Mouse (Mus musculus) myocyte (in vitro differentiated cells): ENCODE measurements around the gene Klf15. TPM values are rescaled to one million over a fixed set of nuclear protein-coding genes. Genes with fewer than 3 reads are reported as not detected.

Experiments
- H3K27me3 ChIP-seq: one replicate; pipeline ENCODE4 v1.6.1; 2011; ENCODE audit not compliant: control insufficient read depth, insufficient read depth, insufficient read length
- H3K36me3 ChIP-seq: one replicate; pipeline ENCODE4 v1.6.1; 2011; ENCODE audit not compliant: control insufficient read depth, insufficient read depth
- H3K4me2 ChIP-seq: one replicate; pipeline ENCODE4 v1.6.1; 2011; ENCODE audit warnings: low read depth, control low read depth
- H3K4me3 ChIP-seq: one replicate; pipeline ENCODE4 v1.5.1; 2011; ENCODE audit warnings: mild to moderate bottlenecking, control low read depth, moderate library complexity
- H3K79me2 ChIP-seq: one replicate; pipeline ENCODE4 v1.6.1; 2011; ENCODE audit not compliant: control insufficient read depth, insufficient read depth
- H3ac ChIP-seq: one replicate; pipeline ENCODE4 v1.6.1; 2011; ENCODE audit not compliant: control insufficient read depth, insufficient read length
- CEBPB ChIP-seq: IDR thresholded peaks from 2 replicates; pipeline ENCODE4 v1.6.1; 2011; ENCODE audit warnings: mild to moderate bottlenecking, moderate library complexity; ENCODE audit not compliant: poor library complexity, insufficient read depth, severe bottlenecking
- E2F4 ChIP-seq: IDR thresholded peaks from one replicate; pipeline ENCODE4 v1.6.1; 2011; ENCODE audit warnings: mild to moderate bottlenecking, control low read depth, moderate library complexity; ENCODE audit not compliant: insufficient read depth
- MAX ChIP-seq: IDR thresholded peaks from one replicate; pipeline ENCODE4 v1.6.1; 2011; ENCODE audit warnings: low read depth, mild to moderate bottlenecking, control low read depth
- MYOD1 ChIP-seq, 3 experiments: IDR thresholded peaks; one replicate each; pipeline ENCODE4 v1.6.1; 2011; ENCODE audit warnings: control low read depth in 2 of 3, low read depth in 2 of 3, mild to moderate bottlenecking in 2 of 3, moderate library complexity in 1 of 3; ENCODE audit not compliant: insufficient read length in 2 of 3, control insufficient read depth in 1 of 3
- MYOG ChIP-seq, 3 experiments: IDR thresholded peaks; one replicate each; pipeline ENCODE4 v1.6.1; 2011; ENCODE audit warnings: control low read depth in 2 of 3, low read depth in 2 of 3, mild to moderate bottlenecking in 2 of 3; ENCODE audit not compliant: insufficient read length in 2 of 3, control insufficient read depth in 1 of 3, insufficient read depth in 1 of 3
- POLR2A ChIP-seq: IDR thresholded peaks from one replicate; pipeline ENCODE4 v1.6.1; 2011; ENCODE audit warnings: low read depth, mild to moderate bottlenecking, control low read depth, moderate library complexity; ENCODE audit not compliant: insufficient read length
- POLR2AphosphoS2 ChIP-seq: IDR thresholded peaks from one replicate; pipeline ENCODE4 v1.6.1; 2011; ENCODE audit warnings: low read depth, control low read depth; ENCODE audit not compliant: insufficient read length
- REST ChIP-seq: IDR thresholded peaks from one replicate; pipeline ENCODE4 v1.6.1; 2011; ENCODE audit warnings: mild to moderate bottlenecking, control low read depth, moderate library complexity; ENCODE audit not compliant: insufficient read depth, insufficient read length
- SRF ChIP-seq: IDR thresholded peaks from one replicate; pipeline ENCODE4 v1.6.1; 2011; ENCODE audit warnings: low read depth; ENCODE audit not compliant: control insufficient read depth, insufficient read length
- TCF12 ChIP-seq: IDR thresholded peaks from one replicate; pipeline ENCODE4 v1.6.1; 2011; ENCODE audit warnings: mild to moderate bottlenecking, control low read depth; ENCODE audit not compliant: poor library complexity, insufficient read depth, severe bottlenecking
- TCF3 ChIP-seq: IDR thresholded peaks from one replicate; pipeline ENCODE4 v1.6.1; 2011; ENCODE audit warnings: low read depth, control low read depth; ENCODE audit not compliant: insufficient read length
- USF1 ChIP-seq: IDR thresholded peaks from one replicate; pipeline ENCODE4 v1.6.1; 2011; ENCODE audit warnings: low read depth, mild to moderate bottlenecking, control low read depth, moderate library complexity
- polyA plus RNA-seq: library from polyadenylated mRNA; unstranded; fragments of >200 nt; fragmentation: generic; extraction: Trizol; gene quantifications from one replicate; pipeline ENCODE4 v1.2.1, GENCODE M21; 2012; ENCODE audit warnings: missing spikeins

Gene Klf15
- polyA plus RNA-seq, 1 experiment, result 1.8 TPM

- Histone ChIP-seq H3K27me3 (peaks cover 13% of the 10 kb centered on the region), H3K4me2 (no peak overlapping the region), H3K79me2 (no peaks in the 10 kb centered on the region), H3ac (no peak overlapping the region), H3K4me3 (no peak overlapping the region), H3K36me3 (no peaks in the 10 kb centered on the region)
- TF ChIP-seq MYOD1 (IDR thresholded peaks at IDR 0.05; ENCODE audit: control insufficient read depth in 1 of 3, insufficient read length in 2 of 3, low read depth in 2 of 3), result no peak
- TF ChIP-seq MYOG (IDR thresholded peaks at IDR 0.05; ENCODE audit: control insufficient read depth in 1 of 3, insufficient read depth in 1 of 3, insufficient read length in 2 of 3, low read depth in 2 of 3), result no peak
- no peak for TF ChIP-seq POLR2AphosphoS2
These were observed 32.2 kb downstream of the Klf15 start for GRCm38 (mm10) chr6:90494566-90494965.

- H3K4me2 ChIP-seq, result no peak overlapping the region
- H3K79me2 ChIP-seq, result no peaks in the 10 kb centered on the region
- H3K27me3 ChIP-seq, result peaks cover 21% of the 10 kb centered on the region
- H3K36me3 ChIP-seq, result no peaks in the 10 kb centered on the region
- no peak overlapping the region for H3K4me3 ChIP-seq
- TF ChIP-seq USF1 (no peak), SRF (no peak), REST (no peak), MYOD1 (IDR thresholded peaks at IDR 0.05; ENCODE audit: control insufficient read depth in 1 of 3, insufficient read length in 2 of 3, low read depth in 2 of 3) (no peak), POLR2AphosphoS2 (no peak)
- no peak overlapping the region for H3ac ChIP-seq
These were observed 33.0 kb downstream of the Klf15 start for GRCm38 (mm10) chr6:90495282-90495912.

- TF ChIP-seq SRF (no peak), REST (no peak), TCF3 (no peak), E2F4 (no peak), POLR2AphosphoS2 (no peak), USF1 (no peak), POLR2A (no peak), CEBPB (no peak), MAX (no peak), MYOD1 (IDR thresholded peaks at IDR 0.05; ENCODE audit: control insufficient read depth in 1 of 3, insufficient read length in 2 of 3, low read depth in 2 of 3) (no peak), MYOG (IDR thresholded peaks at IDR 0.05; ENCODE audit: control insufficient read depth in 1 of 3, insufficient read depth in 1 of 3, insufficient read length in 2 of 3, low read depth in 2 of 3) (no peak), TCF12 (no peak)
- Histone ChIP-seq H3K79me2 (no peaks in the 10 kb centered on the region), H3K36me3 (no peaks in the 10 kb centered on the region), H3ac (no peak overlapping the region), H3K4me3 (no peak overlapping the region), H3K27me3 (peaks cover 23% of the 10 kb centered on the region), H3K4me2 (no peak overlapping the region)
These were observed 33.8 kb downstream of the Klf15 start for GRCm38 (mm10) chr6:90496217-90496616.

- no peaks in the 10 kb centered on the region for H3K36me3 ChIP-seq
- no peak for TF ChIP-seq TCF12
- no peak for TF ChIP-seq POLR2A
- no peak for TF ChIP-seq E2F4
- no peak for TF ChIP-seq REST
- no peak for TF ChIP-seq MYOG (IDR thresholded peaks at IDR 0.05; ENCODE audit: control insufficient read depth in 1 of 3, insufficient read depth in 1 of 3, insufficient read length in 2 of 3, low read depth in 2 of 3)
- no peak for TF ChIP-seq USF1
- no peak for TF ChIP-seq POLR2AphosphoS2
- TF ChIP-seq CEBPB, result no peak
- TF ChIP-seq MAX, result no peak
- no peak for TF ChIP-seq SRF
- no peak for TF ChIP-seq TCF3
- TF ChIP-seq MYOD1 (IDR thresholded peaks at IDR 0.05; ENCODE audit: control insufficient read depth in 1 of 3, insufficient read length in 2 of 3, low read depth in 2 of 3), result no peak
- no peak overlapping the region for H3ac ChIP-seq
- H3K4me2 ChIP-seq, result no peak overlapping the region
- peaks cover 23% of the 10 kb centered on the region for H3K27me3 ChIP-seq
- no peaks in the 10 kb centered on the region for H3K79me2 ChIP-seq
- H3K4me3 ChIP-seq, result no peak overlapping the region
These were observed 37.1 kb downstream of the Klf15 start for GRCm38 (mm10) chr6:90499509-90499908.

- Histone ChIP-seq H3K27me3 (peaks cover 22% of the 10 kb centered on the region), H3K79me2 (no peaks in the 10 kb centered on the region), H3K4me2 (no peak overlapping the region), H3K36me3 (no peaks in the 10 kb centered on the region), H3K4me3 (no peak overlapping the region), H3ac (no peak overlapping the region)
- TF ChIP-seq SRF (no peak), MYOD1 (IDR thresholded peaks at IDR 0.05; ENCODE audit: control insufficient read depth in 1 of 3, insufficient read length in 2 of 3, low read depth in 2 of 3) (no peak), CEBPB (no peak), TCF12 (no peak), MAX (no peak)
These were observed 39.0 kb downstream of the Klf15 start for GRCm38 (mm10) chr6:90501222-90501940.
